Mouse (Mus musculus): ENCODE data around the gene 4930562C15Rik.

GRCm38 (mm10) chr16:4833858-4834257 is 1.4 kb upstream of the 4930562C15Rik start:
- TF ChIP-seq POLR2A (IDR thresholded peaks at IDR 0.05; ENCODE audit: low read depth, low read length) (no peak), CTCF (IDR thresholded peaks at IDR 0.05; ENCODE audit: extremely low read depth, insufficient read length, insufficient replicate concordance, low read depth, low read length) (no peak)

Data from small intestine, adult 2 months (tissue).